Mouse (Mus musculus): ENCODE measurements around the gene Ppm1n. TPM values are rescaled to one million over a fixed set of nuclear protein-coding genes. Genes with fewer than 3 reads are reported as not detected.

The Ppm1n gene
- polyA plus RNA-seq, 1 experiment from 2014 or later, result 0.32 TPM

GRCm38 (mm10) chr7:19245083-19245482 is 34.8 kb downstream of the Ppm1n start:
- H3K9ac ChIP-seq (ENCODE audit: low read depth, low read length), result no peak overlapping the region
- no peak overlapping the region for H3K4me3 ChIP-seq (ENCODE audit: low read length)
- no peak overlapping the region for H3K27ac ChIP-seq (ENCODE audit: low read length)
- 90% methylated on average over 3 of the region's 3 CpGs for WGBS
- H3K27me3 ChIP-seq (replicated peaks; ENCODE audit: control insufficient read depth, insufficient read depth, low read length), result no peaks in the 10 kb centered on the region
- H3K9me3 ChIP-seq (ENCODE audit: control insufficient read depth, low read length), result no peaks in the 10 kb centered on the region
- H3K36me3 ChIP-seq (ENCODE audit: control insufficient read depth, insufficient read depth, low read length), result peaks cover 6% of the 10 kb centered on the region; the same call in 1 of the 2 replicates
- ATAC-seq, result no peak
- H3K4me1 ChIP-seq (ENCODE audit: control insufficient read depth, insufficient read depth, low read length), result peaks cover 6% of the 10 kb centered on the region; the same call in 1 of the 2 replicates
- H3K4me2 ChIP-seq (ENCODE audit: low read depth, low read length), result no peak overlapping the region

- no peaks in the 10 kb centered on the region for H3K27me3 ChIP-seq (replicated peaks; ENCODE audit: control insufficient read depth, insufficient read depth, low read length)
- peaks cover 11% of the 10 kb centered on the region for H3K4me1 ChIP-seq (ENCODE audit: control insufficient read depth, insufficient read depth, low read length)
- no peak overlapping the region for H3K4me2 ChIP-seq (ENCODE audit: low read depth, low read length)
- no peak overlapping the region for H3K9ac ChIP-seq (ENCODE audit: low read depth, low read length)
- ATAC-seq, result no peak
- 78% methylated on average over 5 of the region's 5 CpGs for WGBS
- H3K36me3 ChIP-seq (ENCODE audit: control insufficient read depth, insufficient read depth, low read length), result peaks cover 6% of the 10 kb centered on the region; the same call in 1 of the 2 replicates
- H3K4me3 ChIP-seq (ENCODE audit: low read length), result no peak overlapping the region
- no peak overlapping the region for H3K27ac ChIP-seq (ENCODE audit: low read length)
- no peaks in the 10 kb centered on the region for H3K9me3 ChIP-seq (ENCODE audit: control insufficient read depth, low read length)
Observed at GRCm38 (mm10) chr7:19243858-19244257, 36.0 kb downstream of the Ppm1n start.

- peaks cover 13% of the 10 kb centered on the region for H3K4me1 ChIP-seq (ENCODE audit: control insufficient read depth, insufficient read depth, low read length)
- 85% methylated on average over 1 of the region's 1 CpGs for WGBS
- no peaks in the 10 kb centered on the region for H3K27me3 ChIP-seq (replicated peaks; ENCODE audit: control insufficient read depth, insufficient read depth, low read length)
- H3K4me3 ChIP-seq (ENCODE audit: low read length), result no peak overlapping the region
- no peak for ATAC-seq
- H3K4me2 ChIP-seq (ENCODE audit: low read depth, low read length), result no peak overlapping the region
- no peak overlapping the region for H3K9ac ChIP-seq (ENCODE audit: low read depth, low read length)
- H3K9me3 ChIP-seq (ENCODE audit: control insufficient read depth, low read length), result no peaks in the 10 kb centered on the region
- peaks cover 6% of the 10 kb centered on the region; the same call in 1 of the 2 replicates for H3K36me3 ChIP-seq (ENCODE audit: control insufficient read depth, insufficient read depth, low read length)
- no peak overlapping the region for H3K27ac ChIP-seq (ENCODE audit: low read length)
Observed at GRCm38 (mm10) chr7:19242005-19242404, 37.9 kb downstream of the Ppm1n start.

- Histone ChIP-seq H3K27ac (ENCODE audit: low read length) (peak overlapping the region; percentile 22; the same call in 1 of the 2 replicates), H3K9me3 (ENCODE audit: control insufficient read depth, low read length) (no peaks in the 10 kb centered on the region), H3K9ac (ENCODE audit: low read depth, low read length) (0 out of 2 replicates have a peak overlapping the region, but pooled peaks have one; percentile 21), H3K36me3 (ENCODE audit: control insufficient read depth, insufficient read depth, low read length) (peaks cover 6% of the 10 kb centered on the region; the same call in 1 of the 2 replicates), H3K27me3 (replicated peaks; ENCODE audit: control insufficient read depth, insufficient read depth, low read length) (no peaks in the 10 kb centered on the region), H3K4me1 (ENCODE audit: control insufficient read depth, insufficient read depth, low read length) (peaks cover 20% of the 10 kb centered on the region), H3K4me3 (ENCODE audit: low read length) (no peak overlapping the region), H3K4me2 (ENCODE audit: low read depth, low read length) (no peak overlapping the region)
- WGBS, result 77% methylated on average over 8 of the region's 8 CpGs
- ATAC-seq, result 0 out of 2 replicates have a peak, but pooled peaks have one; percentile 13
Observed at GRCm38 (mm10) chr7:19240905-19241463, 38.9 kb downstream of the Ppm1n start.

GRCm38 (mm10) chr7:19239986-19240385 is 39.9 kb downstream of the Ppm1n start:
- H3K9me3 ChIP-seq (ENCODE audit: control insufficient read depth, low read length), result no peaks in the 10 kb centered on the region
- H3K9ac ChIP-seq (ENCODE audit: low read depth, low read length), result no peak overlapping the region
- peak overlapping the region; percentile 62 for H3K27ac ChIP-seq (ENCODE audit: low read length)
- H3K4me1 ChIP-seq (ENCODE audit: control insufficient read depth, insufficient read depth, low read length), result peaks cover 27% of the 10 kb centered on the region
- ATAC-seq, result peak; percentile 53
- peaks cover 5% of the 10 kb centered on the region; the same call in 1 of the 2 replicates for H3K36me3 ChIP-seq (ENCODE audit: control insufficient read depth, insufficient read depth, low read length)
- no peak overlapping the region for H3K4me2 ChIP-seq (ENCODE audit: low read depth, low read length)
- no peak overlapping the region for H3K4me3 ChIP-seq (ENCODE audit: low read length)
- 48% methylated on average over 4 of the region's 4 CpGs for WGBS
- no peaks in the 10 kb centered on the region for H3K27me3 ChIP-seq (replicated peaks; ENCODE audit: control insufficient read depth, insufficient read depth, low read length)

DNA sequence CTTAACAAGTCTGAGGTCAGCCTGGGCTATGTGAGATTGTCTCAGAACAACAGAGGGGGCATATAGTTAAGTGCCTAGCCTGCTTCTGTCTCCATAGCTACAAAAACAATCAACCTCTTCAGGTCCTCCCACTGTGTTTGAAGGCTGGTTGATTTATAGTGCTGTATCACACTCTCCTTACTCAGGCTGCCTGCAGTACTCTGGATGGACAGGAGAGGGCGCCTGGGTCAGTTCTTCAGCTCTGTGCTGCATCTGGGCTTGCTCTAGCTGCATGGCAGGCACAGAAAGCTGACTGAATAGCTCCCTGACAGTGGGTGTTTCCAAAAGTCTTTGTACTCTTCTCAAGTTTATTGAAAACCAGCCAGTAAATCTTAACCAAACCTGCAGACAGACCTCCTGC is 40.4 kb downstream of the Ppm1n start:
- no peaks in the 10 kb centered on the region for H3K36me3 ChIP-seq (ENCODE audit: control insufficient read depth, insufficient read depth, low read length)
- H3K9me3 ChIP-seq (ENCODE audit: control insufficient read depth, low read length), result no peaks in the 10 kb centered on the region
- H3K27me3 ChIP-seq (replicated peaks; ENCODE audit: control insufficient read depth, insufficient read depth, low read length), result no peaks in the 10 kb centered on the region
- 0% methylated on average over 1 of the region's 1 CpGs for WGBS
- peaks cover 31% of the 10 kb centered on the region for H3K4me1 ChIP-seq (ENCODE audit: control insufficient read depth, insufficient read depth, low read length)
- peak; percentile 87 for ATAC-seq
- H3K27ac ChIP-seq (ENCODE audit: low read length), result peak overlapping the region; percentile 62
- H3K4me2 ChIP-seq (ENCODE audit: low read depth, low read length), result no peak overlapping the region
- no peak overlapping the region for H3K9ac ChIP-seq (ENCODE audit: low read depth, low read length)
- no peak overlapping the region for H3K4me3 ChIP-seq (ENCODE audit: low read length)

DNA sequence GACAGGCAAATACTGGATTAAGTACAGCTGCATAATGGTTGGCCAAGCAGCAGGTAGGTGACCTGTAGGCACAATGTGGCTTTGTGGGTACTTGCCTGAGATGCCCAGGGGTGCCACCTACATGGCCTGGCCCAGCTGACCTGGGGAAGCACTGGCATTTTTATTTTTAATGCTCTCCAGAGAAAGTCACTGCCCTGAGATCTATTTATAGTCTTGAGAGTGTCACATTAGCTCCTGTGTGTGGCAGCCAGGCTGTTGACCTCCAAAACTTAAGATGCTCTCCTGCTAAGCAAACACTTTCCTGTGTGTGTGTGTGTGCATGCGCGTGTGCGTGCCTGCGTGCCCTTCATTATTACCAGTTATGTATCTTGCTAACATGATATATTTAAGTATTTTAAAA is 41.5 kb downstream of the Ppm1n start:
- WGBS, result 96% methylated on average over 4 of the region's 4 CpGs
- Histone ChIP-seq H3K27ac (ENCODE audit: low read length) (no peak overlapping the region), H3K27me3 (replicated peaks; ENCODE audit: control insufficient read depth, insufficient read depth, low read length) (no peaks in the 10 kb centered on the region), H3K4me1 (ENCODE audit: control insufficient read depth, insufficient read depth, low read length) (peaks cover 31% of the 10 kb centered on the region), H3K9ac (ENCODE audit: low read depth, low read length) (no peak overlapping the region), H3K36me3 (ENCODE audit: control insufficient read depth, insufficient read depth, low read length) (no peaks in the 10 kb centered on the region), H3K9me3 (ENCODE audit: control insufficient read depth, low read length) (no peaks in the 10 kb centered on the region), H3K4me3 (ENCODE audit: low read length) (no peak overlapping the region), H3K4me2 (ENCODE audit: low read depth, low read length) (no peak overlapping the region)
- ATAC-seq, result no peak

- peak overlapping the region; percentile 31; the same call in 1 of the 2 replicates for H3K27ac ChIP-seq (ENCODE audit: low read length)
- no peaks in the 10 kb centered on the region for H3K27me3 ChIP-seq (replicated peaks; ENCODE audit: control insufficient read depth, insufficient read depth, low read length)
- H3K9me3 ChIP-seq (ENCODE audit: control insufficient read depth, low read length), result no peaks in the 10 kb centered on the region
- 67% methylated on average over 2 of the region's 2 CpGs for WGBS
- ATAC-seq, result no peak
- no peak overlapping the region for H3K4me2 ChIP-seq (ENCODE audit: low read depth, low read length)
- peak overlapping the region; percentile 37; the same call in 1 of the 2 replicates for H3K9ac ChIP-seq (ENCODE audit: low read depth, low read length)
- no peaks in the 10 kb centered on the region for H3K36me3 ChIP-seq (ENCODE audit: control insufficient read depth, insufficient read depth, low read length)
- H3K4me3 ChIP-seq (ENCODE audit: low read length), result no peak overlapping the region
- H3K4me1 ChIP-seq (ENCODE audit: control insufficient read depth, insufficient read depth, low read length), result peaks cover 41% of the 10 kb centered on the region
Observed at GRCm38 (mm10) chr7:19236411-19236810, 43.5 kb downstream of the Ppm1n start.

- no peak overlapping the region for H3K4me3 ChIP-seq (ENCODE audit: low read length)
- peak overlapping the region; percentile 73 for H3K27ac ChIP-seq (ENCODE audit: low read length)
- H3K27me3 ChIP-seq (replicated peaks; ENCODE audit: control insufficient read depth, insufficient read depth, low read length), result no peaks in the 10 kb centered on the region
- WGBS, result 78% methylated on average over 2 of the region's 2 CpGs
- peaks cover 42% of the 10 kb centered on the region for H3K4me1 ChIP-seq (ENCODE audit: control insufficient read depth, insufficient read depth, low read length)
- ATAC-seq, result peak; percentile 41
- no peak overlapping the region for H3K9ac ChIP-seq (ENCODE audit: low read depth, low read length)
- no peaks in the 10 kb centered on the region for H3K9me3 ChIP-seq (ENCODE audit: control insufficient read depth, low read length)
- no peaks in the 10 kb centered on the region for H3K36me3 ChIP-seq (ENCODE audit: control insufficient read depth, insufficient read depth, low read length)
- no peak overlapping the region for H3K4me2 ChIP-seq (ENCODE audit: low read depth, low read length)
Observed at GRCm38 (mm10) chr7:19235092-19235671, 44.7 kb downstream of the Ppm1n start.
